Mouse (Mus musculus): ENCODE data around the gene Plekhh3. TPM values are rescaled to one million over a fixed set of nuclear protein-coding genes. Genes with fewer than 3 reads are reported as not detected.

Plekhh3 gene
- polyA plus RNA-seq, 1 experiment from 2014 or later, result 23.5 TPM

- ATAC-seq (ENCODE audit: insufficient read depth, low FRiP score, low read depth), result no peak
- no peak overlapping the region for H3K9ac ChIP-seq
- no peaks in the 10 kb centered on the region for H3K9me3 ChIP-seq
- H3K4me3 ChIP-seq (replicated peaks), result no peak overlapping the region
- no peak overlapping the region for H3K4me2 ChIP-seq
- no peaks in the 10 kb centered on the region for H3K27me3 ChIP-seq (replicated peaks)
- peaks cover 29% of the 10 kb centered on the region for H3K4me1 ChIP-seq
- H3K27ac ChIP-seq, result no peak overlapping the region
- H3K36me3 ChIP-seq, result peaks cover 17% of the 10 kb centered on the region; the same call in 1 of the 2 replicates
- 87% methylated on average over 7 of the region's 7 CpGs for WGBS
Observed at GRCm38 (mm10) chr11:101193076-101193475, 21.9 kb upstream of the Plekhh3 start.

GRCm38 (mm10) chr11:101192646-101193045 is 21.5 kb upstream of the Plekhh3 start:
- peaks cover 29% of the 10 kb centered on the region for H3K4me1 ChIP-seq
- H3K9me3 ChIP-seq, result no peaks in the 10 kb centered on the region
- peaks cover 17% of the 10 kb centered on the region; the same call in 1 of the 2 replicates for H3K36me3 ChIP-seq
- H3K27me3 ChIP-seq (replicated peaks), result no peaks in the 10 kb centered on the region
- no peak overlapping the region for H3K4me2 ChIP-seq
- H3K9ac ChIP-seq, result no peak overlapping the region
- no peak overlapping the region for H3K4me3 ChIP-seq (replicated peaks)
- H3K27ac ChIP-seq, result no peak overlapping the region
- ATAC-seq (ENCODE audit: insufficient read depth, low FRiP score, low read depth), result no peak
- WGBS, result 88% methylated on average over 6 of the region's 6 CpGs

GRCm38 (mm10) chr11:101191919-101192470 is 20.8 kb upstream of the Plekhh3 start:
- no peak overlapping the region for H3K4me2 ChIP-seq
- H3K27ac ChIP-seq, result peak overlapping the region; percentile 38; the same call in 1 of the 2 replicates
- no peaks in the 10 kb centered on the region for H3K9me3 ChIP-seq
- no peak for ATAC-seq (ENCODE audit: insufficient read depth, low FRiP score, low read depth)
- no peak overlapping the region for H3K9ac ChIP-seq
- peaks cover 13% of the 10 kb centered on the region; the same call in 1 of the 2 replicates for H3K36me3 ChIP-seq
- WGBS, result 79% methylated on average over 4 of the region's 4 CpGs
- no peak overlapping the region for H3K4me3 ChIP-seq (replicated peaks)
- peaks cover 29% of the 10 kb centered on the region for H3K4me1 ChIP-seq
- H3K27me3 ChIP-seq (replicated peaks), result no peaks in the 10 kb centered on the region

- no peak for ATAC-seq (ENCODE audit: insufficient read depth, low FRiP score, low read depth)
- 51% methylated on average over 17 of the region's 17 CpGs for WGBS
Observed at GRCm38 (mm10) chr11:101190913-101191907, 20.1 kb upstream of the Plekhh3 start.

GRCm38 (mm10) chr11:101190181-101190912 is 19.2 kb upstream of the Plekhh3 start:
- Histone ChIP-seq H3K9ac (no peak overlapping the region), H3K4me2 (peak overlapping the region; percentile 9; the same call in 1 of the 2 replicates)

More at GRCm38 (mm10) chr11:101190913-101191907, 20.1 kb upstream of the Plekhh3 start:
- Histone ChIP-seq H3K4me3 (replicated peaks) (no peak overlapping the region), H3K4me1 (peaks cover 29% of the 10 kb centered on the region), H3K27ac (peak overlapping the region; percentile 93), H3K4me2 (no peak overlapping the region), H3K36me3 (peaks cover 11% of the 10 kb centered on the region; the same call in 1 of the 2 replicates), H3K27me3 (replicated peaks) (no peaks in the 10 kb centered on the region), H3K9me3 (no peaks in the 10 kb centered on the region), H3K9ac (no peak overlapping the region)

GRCm38 (mm10) chr11:101189495-101190180 is 18.5 kb upstream of the Plekhh3 start:
- WGBS, result 9% methylated on average over 6 of the region's 6 CpGs
- Histone ChIP-seq H3K36me3 (0 out of 2 replicates have a peak, but pooled peaks cover 3% of the 10 kb centered on the region), H3K27ac (peak overlapping the region; percentile 93), H3K4me1 (peaks cover 29% of the 10 kb centered on the region), H3K9ac (no peak overlapping the region), H3K4me3 (replicated peaks) (no peak overlapping the region), H3K9me3 (no peaks in the 10 kb centered on the region), H3K4me2 (peak overlapping the region; percentile 9; the same call in 1 of the 2 replicates), H3K27me3 (replicated peaks) (no peaks in the 10 kb centered on the region)
- ATAC-seq (ENCODE audit: insufficient read depth, low FRiP score, low read depth), result peak; percentile 85

More at GRCm38 (mm10) chr11:101190181-101190912, 19.2 kb upstream of the Plekhh3 start:
- Histone ChIP-seq H3K36me3 (peaks cover 6% of the 10 kb centered on the region; the same call in 1 of the 2 replicates), H3K9me3 (no peaks in the 10 kb centered on the region), H3K4me1 (peaks cover 29% of the 10 kb centered on the region), H3K27me3 (replicated peaks) (no peaks in the 10 kb centered on the region), H3K4me3 (replicated peaks) (no peak overlapping the region), H3K27ac (peak overlapping the region; percentile 93)
- ATAC-seq (ENCODE audit: insufficient read depth, low FRiP score, low read depth), result peak; percentile 42; the same call in 1 of the 2 replicates
- 43% methylated on average over 8 of the region's 8 CpGs for whole genome bisulfite sequencing

- H3K36me3 ChIP-seq, result 0 out of 2 replicates have a peak, but pooled peaks cover 3% of the 10 kb centered on the region
- H3K4me2 ChIP-seq, result no peak overlapping the region
- WGBS, result 78% methylated on average over 11 of the region's 11 CpGs
- ATAC-seq (ENCODE audit: insufficient read depth, low FRiP score, low read depth), result no peak
- no peak overlapping the region for H3K4me3 ChIP-seq (replicated peaks)
- peaks cover 29% of the 10 kb centered on the region for H3K4me1 ChIP-seq
- no peaks in the 10 kb centered on the region for H3K9me3 ChIP-seq
- H3K27me3 ChIP-seq (replicated peaks), result no peaks in the 10 kb centered on the region
- H3K27ac ChIP-seq, result peak overlapping the region; percentile 93
- no peak overlapping the region for H3K9ac ChIP-seq
Observed at GRCm38 (mm10) chr11:101188166-101188805, 17.1 kb upstream of the Plekhh3 start.

GRCm38 (mm10) chr11:101187541-101187940 is 16.4 kb upstream of the Plekhh3 start:
- H3K4me2 ChIP-seq, result no peak overlapping the region
- H3K9me3 ChIP-seq, result no peaks in the 10 kb centered on the region
- H3K4me1 ChIP-seq, result peaks cover 29% of the 10 kb centered on the region
- 91% methylated on average over 5 of the region's 5 CpGs for WGBS
- no peaks in the 10 kb centered on the region for H3K27me3 ChIP-seq (replicated peaks)
- H3K9ac ChIP-seq, result no peak overlapping the region
- ATAC-seq (ENCODE audit: insufficient read depth, low FRiP score, low read depth), result no peak
- H3K36me3 ChIP-seq, result 0 out of 2 replicates have a peak, but pooled peaks cover 3% of the 10 kb centered on the region
- no peak overlapping the region for H3K27ac ChIP-seq
- no peak overlapping the region for H3K4me3 ChIP-seq (replicated peaks)

- no peaks in the 10 kb centered on the region for H3K27me3 ChIP-seq (replicated peaks)
- no peak overlapping the region for H3K4me2 ChIP-seq
- H3K4me1 ChIP-seq, result peaks cover 29% of the 10 kb centered on the region
- 0 out of 2 replicates have a peak, but pooled peaks cover 3% of the 10 kb centered on the region for H3K36me3 ChIP-seq
- no peak for ATAC-seq (ENCODE audit: insufficient read depth, low FRiP score, low read depth)
- no peak overlapping the region for H3K27ac ChIP-seq
- H3K4me3 ChIP-seq (replicated peaks), result no peak overlapping the region
- WGBS, result 89% methylated on average over 27 of the region's 27 CpGs
- no peak overlapping the region for H3K9ac ChIP-seq
- no peaks in the 10 kb centered on the region for H3K9me3 ChIP-seq
Observed at GRCm38 (mm10) chr11:101186526-101187247, 15.5 kb upstream of the Plekhh3 start.

- no peak overlapping the region for H3K9ac ChIP-seq
- ATAC-seq (ENCODE audit: insufficient read depth, low FRiP score, low read depth), result no peak
- H3K27me3 ChIP-seq (replicated peaks), result no peaks in the 10 kb centered on the region
- 87% methylated on average over 4 of the region's 4 CpGs for WGBS
- no peaks in the 10 kb centered on the region for H3K9me3 ChIP-seq
- H3K4me2 ChIP-seq, result no peak overlapping the region
- H3K36me3 ChIP-seq, result 0 out of 2 replicates have a peak, but pooled peaks cover 3% of the 10 kb centered on the region
- H3K27ac ChIP-seq, result no peak overlapping the region
- peaks cover 19% of the 10 kb centered on the region for H3K4me1 ChIP-seq
- H3K4me3 ChIP-seq (replicated peaks), result no peak overlapping the region
Observed at GRCm38 (mm10) chr11:101185441-101185840, 14.3 kb upstream of the Plekhh3 start.
